Mouse (Mus musculus): Measurements from ENCODE around the gene Dhrs1.

- no peak for TF ChIP-seq CTCF (IDR thresholded peaks at IDR 0.05; ENCODE audit: low read depth)
- no peak for TF ChIP-seq EP300 (IDR thresholded peaks at IDR 0.05; ENCODE audit: low read depth)
Measured at GRCm38 (mm10) chr14:55745861-55746237, 359 bp upstream of the Dhrs1 start.
